Mouse (Mus musculus): ENCODE measurements at regions not wholly inside any gene's neighbourhood (a gene's known extent, or its start where the extent isn't known, plus 50 kb on each side); places are given as distances from the start of the nearest gene placed in this dataset.

GRCm38 (mm10) chr4:135029723-135030122, 90.7 kb upstream of the Runx3 start:
- no peak for TF ChIP-seq CTCF (IDR thresholded peaks at IDR 0.05; ENCODE audit: control insufficient read depth, insufficient read depth, insufficient read length)
- no peak for TF ChIP-seq MYOD1 (IDR thresholded peaks at IDR 0.05; ENCODE audit: control insufficient read depth, insufficient read length, low read depth)
- TF ChIP-seq CEBPB (IDR thresholded peaks at IDR 0.05; ENCODE audit: low read depth) = no peak
- no peak for TF ChIP-seq MAX (IDR thresholded peaks at IDR 0.05)
- no peak for TF ChIP-seq USF1 (IDR thresholded peaks at IDR 0.05; ENCODE audit: low read depth)
- no peak for TF ChIP-seq MYOG (IDR thresholded peaks at IDR 0.05; ENCODE audit: control insufficient read depth, extremely low read depth, insufficient read length)

Measured in C2C12 (cell line).